Mouse (Mus musculus) heart, embryonic 10.5 days (tissue): Measurements from ENCODE around the gene Ccdc170. TPM values are rescaled to one million over a fixed set of nuclear protein-coding genes. Genes with fewer than 3 reads are reported as not detected.

Source experiments
- DNase-seq: peaks from one replicate; pipeline ENCODE4 v3.0.0-alpha.2; 2017; ENCODE audit warnings: low spot score
- H3K27ac ChIP-seq: fragments of 300-500 bp; sonication (generic); 2 replicates; pipeline ENCODE4 v1.5.1; 2016; ENCODE audit warnings: mild to moderate bottlenecking
- H3K27me3 ChIP-seq: fragments of 300-500 bp; sonication (generic); 2 replicates; pipeline ENCODE4 v1.6.1; 2016; ENCODE audit warnings: mild to moderate bottlenecking; ENCODE audit not compliant: poor library complexity, insufficient read depth, severe bottlenecking
- H3K36me3 ChIP-seq: fragments of 300-500 bp; sonication (generic); 2 replicates; pipeline ENCODE4 v1.6.1; 2016; ENCODE audit warnings: mild to moderate bottlenecking, moderate library complexity
- H3K4me1 ChIP-seq: fragments of 300-500 bp; sonication (generic); 2 replicates; pipeline ENCODE4 v1.6.1; 2016; ENCODE audit warnings: mild to moderate bottlenecking
- H3K4me3 ChIP-seq: fragments of 300-500 bp; sonication (generic); 2 replicates; pipeline ENCODE4 v1.5.1; 2016; ENCODE audit warnings: mild to moderate bottlenecking, moderate library complexity
- H3K9me3 ChIP-seq: fragments of 300-500 bp; sonication (generic); 2 replicates; pipeline ENCODE4 v1.6.1; 2016; ENCODE audit warnings: mild to moderate bottlenecking, moderate library complexity
- WGBS: fragments of 180-500 bp; shearing (Covaris S2); methylation state at CpG from one replicate; pipeline ENCODE4 v1.1.7; 2016; 5-methylcytosine and 5-hydroxymethylcytosine counted together
- polyA plus RNA-seq: library from polyadenylated mRNA; unstranded; fragments of >200 nt; fragmentation: Nextera tagmentation; extraction: Ambion mirVana; gene quantifications from 2 replicates; pipeline ENCODE4 v1.2.1, GENCODE M21; 2016

Ccdc170 gene
- polyA plus RNA-seq, 1 experiment from 2014 or later, result not detected

DNA sequence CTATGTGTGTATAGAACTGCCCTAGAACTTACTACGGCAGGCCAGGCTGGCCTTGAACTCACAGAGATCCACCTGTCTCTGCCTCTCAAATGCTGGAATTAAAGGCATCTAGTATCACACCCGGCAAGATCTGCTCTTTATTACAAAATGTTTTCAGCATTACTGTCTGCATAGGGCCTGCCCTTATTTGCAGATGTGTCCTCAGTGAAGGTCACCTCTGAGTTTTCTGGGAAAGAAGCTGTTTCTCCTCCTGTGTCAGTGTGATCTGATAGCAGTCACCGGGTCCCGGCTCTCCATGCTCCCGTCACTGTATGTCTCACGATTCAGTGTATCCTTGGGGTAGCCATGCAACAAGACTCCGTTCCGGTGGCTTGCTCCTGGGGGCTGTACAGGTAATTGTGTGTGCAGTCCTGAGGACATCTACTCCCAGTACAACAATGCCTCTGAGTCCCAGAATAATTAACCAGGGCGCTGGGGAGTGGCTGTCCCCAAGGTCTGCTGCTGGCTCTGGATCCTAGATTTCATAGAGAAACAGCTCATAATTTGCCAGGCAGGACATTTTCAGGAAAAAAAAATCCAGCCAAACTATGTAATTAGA is 48.4 kb downstream of the Ccdc170 start:
- no peak for DNase-seq
- no peak overlapping the region for H3K4me3 ChIP-seq
- H3K36me3 ChIP-seq, result no peaks in the 10 kb centered on the region
- no peaks in the 10 kb centered on the region for H3K4me1 ChIP-seq
- H3K27me3 ChIP-seq, result no peaks in the 10 kb centered on the region
- WGBS, result 77% methylated on average over 9 of the region's 9 CpGs
- no peak overlapping the region for H3K27ac ChIP-seq
- H3K9me3 ChIP-seq, result no peaks in the 10 kb centered on the region

DNA sequence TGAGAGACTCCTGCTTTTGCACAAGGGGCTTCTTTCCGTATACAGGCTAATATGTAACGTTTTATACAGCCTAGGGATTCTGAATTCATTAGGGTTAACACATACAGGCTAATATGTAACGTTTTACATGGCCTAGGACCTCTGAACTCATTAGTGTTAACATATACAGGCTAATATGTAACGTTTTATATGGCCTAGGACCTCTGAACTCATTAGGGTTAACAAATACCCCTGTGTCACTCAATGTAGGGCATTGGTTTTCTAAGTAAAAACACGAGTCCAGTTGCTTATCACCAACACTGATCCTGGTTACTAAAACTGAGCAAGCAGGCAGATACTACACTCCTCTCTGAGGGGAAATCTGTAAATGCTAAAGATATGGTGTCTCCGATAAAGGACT is 49.6 kb downstream of the Ccdc170 start:
- Histone ChIP-seq H3K27ac (no peak overlapping the region), H3K27me3 (no peaks in the 10 kb centered on the region), H3K36me3 (no peaks in the 10 kb centered on the region), H3K9me3 (no peaks in the 10 kb centered on the region), H3K4me3 (no peak overlapping the region), H3K4me1 (no peaks in the 10 kb centered on the region)
- 61% methylated on average over 6 of the region's 6 CpGs for WGBS
- no peak for DNase-seq

DNA sequence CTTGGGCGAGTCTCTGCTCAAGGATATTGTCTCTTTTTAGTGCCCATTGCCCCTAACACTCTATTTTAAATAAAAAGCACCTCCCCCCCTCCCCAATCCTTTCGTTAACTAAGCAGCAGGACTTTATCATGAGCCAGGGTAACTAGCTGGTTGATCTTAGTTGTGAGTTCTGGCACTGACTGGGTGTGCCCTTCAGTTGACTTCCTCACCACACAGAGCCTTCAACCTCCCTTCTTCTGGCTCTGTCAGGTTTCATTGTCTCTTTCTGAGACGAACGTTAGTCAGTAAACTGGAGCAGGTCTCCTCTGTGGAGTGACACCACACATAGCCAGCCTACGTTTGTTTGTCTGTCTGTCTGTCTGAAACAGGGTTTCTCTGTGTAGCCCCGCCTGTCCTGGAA is 50.4 kb downstream of the Ccdc170 start:
- no peak for DNase-seq
- Histone ChIP-seq H3K27me3 (no peaks in the 10 kb centered on the region), H3K9me3 (no peaks in the 10 kb centered on the region), H3K27ac (no peak overlapping the region), H3K4me1 (no peaks in the 10 kb centered on the region), H3K4me3 (no peak overlapping the region), H3K36me3 (no peaks in the 10 kb centered on the region)
- 69% methylated on average over 6 of the region's 6 CpGs for WGBS

DNA sequence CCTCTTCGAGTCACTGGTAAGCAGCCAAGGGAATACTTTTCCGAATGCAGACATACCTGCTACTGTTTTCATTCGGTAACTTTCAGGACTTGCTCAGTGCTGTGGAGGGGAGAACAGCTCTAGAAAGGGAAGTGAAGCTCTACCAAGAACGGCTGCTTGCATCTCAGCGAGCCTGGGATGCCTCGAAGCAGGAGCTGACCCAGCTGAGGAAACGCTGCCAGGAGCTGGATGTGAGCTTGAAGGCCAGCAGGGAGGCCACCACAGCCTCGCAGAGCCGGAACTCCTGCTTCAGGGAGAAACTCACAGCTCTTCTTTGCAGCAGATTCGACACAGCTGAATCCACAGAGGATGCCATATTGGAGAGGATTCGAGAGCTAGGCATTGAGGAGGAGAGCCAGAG is 51.6 kb downstream of the Ccdc170 start:
- 78% methylated on average over 11 of the region's 11 CpGs for WGBS
- Histone ChIP-seq H3K4me1 (no peaks in the 10 kb centered on the region), H3K9me3 (no peaks in the 10 kb centered on the region), H3K36me3 (no peaks in the 10 kb centered on the region), H3K27ac (no peak overlapping the region), H3K4me3 (no peak overlapping the region), H3K27me3 (no peaks in the 10 kb centered on the region)
- no peak for DNase-seq

DNA sequence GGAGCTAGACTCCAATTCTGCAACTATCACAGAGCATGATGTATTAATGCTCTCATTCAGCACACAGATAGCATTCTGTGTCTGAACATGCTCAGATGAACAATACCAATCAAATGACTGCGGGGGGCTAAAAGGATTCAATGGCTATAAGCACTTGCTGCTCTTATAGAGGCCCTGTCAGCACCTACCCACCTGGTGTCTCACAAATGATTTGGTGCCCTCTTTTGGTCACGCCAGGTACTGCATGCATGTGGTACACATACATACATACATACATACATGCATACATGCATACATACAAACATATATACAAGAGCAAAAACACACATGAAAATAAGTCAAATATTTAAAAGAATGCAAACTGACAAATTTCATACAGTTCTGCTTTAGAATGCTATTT is 63.2 kb downstream of the Ccdc170 start:
- no peaks in the 10 kb centered on the region for H3K9me3 ChIP-seq
- H3K36me3 ChIP-seq, result no peaks in the 10 kb centered on the region
- H3K27ac ChIP-seq, result no peak overlapping the region
- no peaks in the 10 kb centered on the region for H3K4me1 ChIP-seq
- H3K4me3 ChIP-seq, result no peak overlapping the region
- H3K27me3 ChIP-seq, result no peaks in the 10 kb centered on the region
- 93% methylated on average over 2 of the region's 2 CpGs for WGBS
- no peak for DNase-seq

DNA sequence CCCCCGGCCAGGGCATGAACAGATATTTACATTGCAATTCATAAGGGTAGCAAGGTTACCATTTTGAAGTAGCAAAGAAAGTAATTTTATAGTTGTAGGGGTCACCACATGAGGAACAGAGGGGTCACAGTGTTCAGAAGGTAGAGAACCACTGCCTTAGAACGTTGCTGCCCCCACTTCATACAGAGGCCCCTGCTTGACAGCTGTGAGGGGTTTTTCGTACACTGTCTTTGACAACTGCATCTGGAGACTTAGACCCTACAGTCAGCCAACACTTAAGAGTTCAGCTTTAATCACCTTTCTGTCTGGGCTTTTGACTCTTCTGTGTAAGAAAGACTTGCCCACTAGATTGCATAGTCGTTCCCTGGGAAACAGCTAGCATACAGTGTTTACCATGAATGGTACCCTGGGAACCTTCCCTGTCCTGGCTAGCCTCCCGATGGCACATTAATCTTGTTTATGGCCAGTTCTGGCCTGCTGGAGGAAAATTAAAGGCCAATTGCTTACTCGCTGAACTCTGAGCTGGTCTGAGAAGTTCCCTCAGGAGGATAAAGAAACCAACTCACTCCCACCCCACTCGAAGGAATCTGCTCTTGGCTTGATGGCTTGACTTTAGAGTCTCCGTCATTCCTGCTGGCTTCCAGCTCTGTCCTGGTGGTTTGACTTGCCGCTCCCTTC is 71.3 kb downstream of the Ccdc170 start:
- Histone ChIP-seq H3K9me3 (no peaks in the 10 kb centered on the region), H3K27me3 (no peaks in the 10 kb centered on the region), H3K36me3 (no peaks in the 10 kb centered on the region), H3K27ac (no peak overlapping the region), H3K4me3 (no peak overlapping the region), H3K4me1 (no peaks in the 10 kb centered on the region)
- WGBS, result 79% methylated on average over 9 of the region's 9 CpGs
- DNase-seq, result peak; percentile 53

DNA sequence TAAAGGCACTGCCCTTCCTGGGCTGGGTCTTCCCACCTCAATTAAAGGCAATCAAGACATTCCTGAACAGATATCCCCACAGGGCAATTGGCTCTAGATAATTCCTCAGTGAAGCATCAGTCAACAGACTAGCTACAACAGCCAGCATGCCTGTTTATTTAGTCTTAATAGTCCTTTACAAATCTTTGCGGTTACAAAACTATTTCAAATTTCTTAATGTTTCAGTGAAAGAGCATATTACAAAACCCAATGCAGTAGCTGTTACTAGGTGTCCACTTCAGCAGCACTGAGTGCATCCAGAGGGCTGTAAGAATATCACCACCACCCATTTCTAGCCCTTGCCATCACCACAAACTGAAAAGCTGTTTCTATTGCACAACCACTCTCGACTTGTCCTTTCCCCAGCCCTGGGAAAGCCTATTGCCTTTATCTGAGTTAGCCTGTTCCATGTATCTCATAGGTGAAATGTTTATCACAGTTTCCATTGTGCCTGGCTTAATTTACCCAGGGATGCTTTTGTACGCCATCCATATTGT is 74.6 kb downstream of the Ccdc170 start:
- Histone ChIP-seq H3K4me3 (no peak overlapping the region), H3K9me3 (no peaks in the 10 kb centered on the region), H3K27ac (no peak overlapping the region), H3K36me3 (no peaks in the 10 kb centered on the region), H3K27me3 (no peaks in the 10 kb centered on the region), H3K4me1 (no peaks in the 10 kb centered on the region)
- DNase-seq, result peak; percentile 31
- 84% methylated on average over 3 of the region's 3 CpGs for WGBS

DNA sequence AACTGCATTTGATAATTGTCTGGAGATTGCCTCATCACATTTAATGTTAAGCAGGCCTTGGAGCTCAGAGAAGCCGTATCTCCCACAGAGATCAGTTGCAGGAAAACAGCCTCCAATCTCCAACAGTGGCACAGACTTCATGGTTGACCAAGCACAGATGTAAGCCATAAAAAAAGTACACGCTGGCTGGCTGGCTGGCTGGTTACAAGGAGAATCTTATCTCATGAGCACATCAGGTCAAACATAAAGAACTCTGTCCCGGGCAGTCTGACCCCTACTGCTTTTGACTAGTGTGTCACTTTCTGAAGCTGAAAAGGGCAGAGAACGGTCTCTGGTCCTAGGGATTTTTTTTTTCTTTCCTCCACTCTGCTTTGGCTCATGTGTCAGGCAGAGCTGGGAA is 76.8 kb downstream of the Ccdc170 start:
- Histone ChIP-seq H3K4me3 (no peak overlapping the region), H3K36me3 (no peaks in the 10 kb centered on the region), H3K9me3 (no peaks in the 10 kb centered on the region), H3K27ac (no peak overlapping the region), H3K27me3 (no peaks in the 10 kb centered on the region), H3K4me1 (no peaks in the 10 kb centered on the region)
- no peak for DNase-seq
- 51% methylated on average over 4 of the region's 4 CpGs for WGBS

DNA sequence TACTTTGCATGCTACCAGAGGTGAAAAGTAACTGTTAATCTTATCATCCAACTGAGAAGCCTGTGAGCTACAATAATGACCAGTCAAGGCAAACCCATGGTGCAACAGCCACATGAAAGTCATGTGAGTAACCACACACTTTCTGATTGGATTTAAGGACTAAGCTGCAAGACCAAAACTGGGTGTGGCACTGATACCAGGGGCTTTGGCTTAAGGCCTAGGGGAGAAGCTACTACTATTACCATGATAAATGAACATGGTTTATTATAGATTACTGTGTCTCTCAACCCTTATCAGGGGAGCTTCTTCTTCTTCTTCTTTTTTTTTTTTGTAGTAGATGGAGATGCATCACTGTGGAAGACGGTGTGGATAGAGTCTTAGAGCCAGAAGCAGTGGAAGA is 82.8 kb downstream of the Ccdc170 start:
- H3K9me3 ChIP-seq, result no peaks in the 10 kb centered on the region
- no peaks in the 10 kb centered on the region for H3K36me3 ChIP-seq
- WGBS, result 82% methylated on average over 1 of the region's 1 CpGs
- no peak overlapping the region for H3K4me3 ChIP-seq
- no peak overlapping the region for H3K27ac ChIP-seq
- H3K27me3 ChIP-seq, result no peaks in the 10 kb centered on the region
- no peaks in the 10 kb centered on the region for H3K4me1 ChIP-seq
- peak; percentile 25 for DNase-seq

DNA sequence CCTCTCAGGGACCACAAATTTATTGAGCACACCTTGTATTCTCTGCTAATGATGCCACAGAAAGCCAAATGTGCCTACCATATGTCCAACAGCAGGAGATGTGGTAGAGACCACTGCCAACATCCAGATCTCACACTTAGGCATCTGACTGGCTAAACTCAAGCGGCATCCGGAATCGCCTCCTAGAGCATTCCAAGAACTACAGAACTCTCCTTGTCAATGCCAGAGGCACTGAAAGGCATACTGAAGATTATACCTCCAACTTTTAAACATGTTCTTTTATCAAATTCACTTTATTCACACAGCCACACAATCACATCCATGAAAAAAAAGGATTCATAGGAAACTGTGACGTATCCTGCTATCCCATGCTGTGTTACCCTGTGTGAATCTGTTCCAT is 88.5 kb downstream of the Ccdc170 start:
- no peak overlapping the region for H3K27ac ChIP-seq
- no peak for DNase-seq
- no peak overlapping the region for H3K4me3 ChIP-seq
- H3K9me3 ChIP-seq, result no peaks in the 10 kb centered on the region
- 89% methylated on average over 4 of the region's 4 CpGs for WGBS
- H3K27me3 ChIP-seq, result no peaks in the 10 kb centered on the region
- no peaks in the 10 kb centered on the region for H3K36me3 ChIP-seq
- H3K4me1 ChIP-seq, result no peaks in the 10 kb centered on the region

DNA sequence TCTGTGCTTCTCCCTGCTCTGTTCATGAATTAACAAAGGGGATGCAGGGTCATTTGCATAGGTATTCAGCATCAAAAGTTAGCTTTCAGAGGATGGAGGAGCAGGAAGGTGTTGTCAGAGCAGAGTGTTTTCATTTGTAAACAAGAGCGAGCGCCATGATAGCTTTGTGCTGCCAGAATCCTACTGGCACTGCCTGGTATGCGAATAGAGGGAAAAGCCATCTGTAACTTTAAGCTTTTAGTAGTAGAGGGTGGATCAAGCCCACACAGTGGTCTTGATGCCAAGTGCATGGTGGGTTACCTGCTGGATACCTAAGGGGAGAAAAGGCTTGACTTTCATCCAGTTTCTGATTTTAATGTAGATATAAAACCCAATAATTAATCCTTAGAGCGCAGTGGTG is 89.0 kb downstream of the Ccdc170 start:
- DNase-seq, result no peak
- Histone ChIP-seq H3K4me1 (no peaks in the 10 kb centered on the region), H3K27ac (no peak overlapping the region), H3K27me3 (no peaks in the 10 kb centered on the region), H3K4me3 (no peak overlapping the region), H3K36me3 (no peaks in the 10 kb centered on the region), H3K9me3 (no peaks in the 10 kb centered on the region)
- WGBS, result 72% methylated on average over 4 of the region's 4 CpGs

DNA sequence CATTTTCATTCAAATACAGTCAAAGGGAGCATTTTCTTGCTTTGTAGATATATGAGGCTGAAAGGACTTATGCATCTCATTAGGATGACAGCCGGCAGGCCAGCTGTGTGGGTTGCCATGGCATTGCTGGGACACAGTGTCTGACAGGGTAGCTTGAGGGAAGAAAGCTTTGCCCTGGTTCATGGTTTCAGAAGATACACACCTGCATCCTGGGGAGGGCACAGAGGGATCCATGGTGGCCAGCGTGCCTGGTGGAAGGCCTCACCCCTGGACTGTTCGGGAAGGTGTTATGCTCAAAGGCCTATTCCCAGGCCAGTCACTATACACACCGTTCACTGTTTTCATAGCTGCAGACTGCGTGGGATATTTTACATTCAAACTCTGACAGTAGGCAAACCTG is 99.6 kb downstream of the Ccdc170 start:
- Histone ChIP-seq H3K9me3 (no peaks in the 10 kb centered on the region), H3K4me3 (no peak overlapping the region), H3K36me3 (no peaks in the 10 kb centered on the region), H3K27me3 (no peaks in the 10 kb centered on the region), H3K4me1 (no peaks in the 10 kb centered on the region), H3K27ac (no peak overlapping the region)
- 82% methylated on average over 5 of the region's 5 CpGs for WGBS
- no peak for DNase-seq

DNA sequence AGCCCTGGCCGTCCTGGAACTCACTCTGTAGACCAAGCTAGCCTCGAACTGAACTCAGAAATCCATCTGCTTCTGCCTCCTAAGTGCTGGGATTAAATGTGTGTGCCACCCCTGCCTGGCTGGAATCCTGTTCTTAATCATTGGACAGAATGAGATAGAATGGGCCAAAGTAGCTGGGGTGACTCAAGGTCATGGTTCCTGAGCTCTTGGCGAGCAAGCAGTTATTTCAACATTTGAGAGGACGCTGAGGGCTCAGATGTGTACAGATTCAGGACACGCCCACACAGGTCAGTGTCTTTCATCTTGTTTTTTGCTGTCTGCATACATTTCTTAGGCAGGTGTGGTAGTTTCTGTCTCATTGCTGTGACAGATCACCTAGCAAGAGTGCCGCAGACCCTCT is 104.4 kb downstream of the Ccdc170 start:
- 79% methylated on average over 6 of the region's 6 CpGs for WGBS
- no peaks in the 10 kb centered on the region for H3K4me1 ChIP-seq
- no peak overlapping the region for H3K27ac ChIP-seq
- no peak for DNase-seq
- no peaks in the 10 kb centered on the region for H3K27me3 ChIP-seq
- no peaks in the 10 kb centered on the region for H3K36me3 ChIP-seq
- no peak overlapping the region for H3K4me3 ChIP-seq
- H3K9me3 ChIP-seq, result no peaks in the 10 kb centered on the region

DNA sequence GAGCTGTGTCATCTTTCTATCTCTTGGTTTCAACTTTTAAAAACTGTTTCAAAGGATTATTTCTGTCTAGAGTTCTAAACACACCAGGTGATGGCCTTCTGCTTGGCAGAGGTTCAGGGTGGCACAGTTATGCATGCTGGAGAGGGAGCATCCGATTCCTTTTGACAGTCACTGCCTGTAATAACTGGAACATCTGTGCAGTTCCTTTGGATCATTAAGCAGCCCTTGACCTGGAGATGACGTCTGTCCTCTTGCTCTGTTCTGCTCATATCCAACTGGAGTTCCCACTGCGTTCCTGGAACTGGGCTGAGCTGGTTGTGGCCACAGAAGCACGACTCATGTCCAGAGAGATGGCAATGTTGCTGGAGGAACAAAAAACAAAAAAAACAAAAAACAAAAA is 107.3 kb downstream of the Ccdc170 start:
- no peaks in the 10 kb centered on the region for H3K36me3 ChIP-seq
- DNase-seq, result no peak
- H3K9me3 ChIP-seq, result no peaks in the 10 kb centered on the region
- no peaks in the 10 kb centered on the region for H3K27me3 ChIP-seq
- H3K4me1 ChIP-seq, result no peaks in the 10 kb centered on the region
- H3K27ac ChIP-seq, result no peak overlapping the region
- H3K4me3 ChIP-seq, result no peak overlapping the region
- WGBS, result 85% methylated on average over 4 of the region's 4 CpGs
